Comparison of ENCODE assay signal across 33 mouse cellular contexts in the genomic region with DNA sequence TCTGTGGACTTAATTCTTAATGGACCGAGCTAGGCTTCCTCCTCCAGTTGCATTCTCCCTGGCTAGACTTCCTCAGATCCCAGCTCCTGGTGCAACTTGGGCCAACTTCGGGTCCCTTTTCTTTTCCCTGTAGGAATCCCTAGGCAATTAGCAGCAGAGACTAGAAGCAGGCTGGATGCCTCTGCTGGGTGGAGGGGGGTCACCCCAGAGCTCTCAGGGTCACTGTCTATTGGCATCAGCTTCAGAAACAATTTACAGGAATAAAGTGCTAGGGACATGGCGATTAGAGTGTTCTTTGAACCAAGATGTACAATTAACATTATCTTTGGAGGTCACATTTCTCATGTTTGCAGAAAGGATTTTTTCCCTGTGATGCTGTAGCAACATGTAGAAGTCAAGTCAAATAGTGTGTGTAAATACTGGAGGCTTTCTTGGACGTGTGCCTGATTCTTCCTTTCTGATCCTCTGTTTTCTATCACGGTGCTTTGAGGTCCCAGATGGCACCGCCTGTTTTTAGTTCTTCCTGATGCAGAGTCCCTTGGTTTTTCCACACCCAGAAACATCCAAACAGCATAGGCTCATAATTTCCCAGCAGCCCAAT. TPM values are rescaled to one million over a fixed set of nuclear protein-coding genes. Genes with fewer than 3 reads are reported as not detected.
DNase-seq lines count a peak whose midpoint lies in the region; ATAC-seq and TF ChIP-seq lines count a peak whose summit lies in the region.
"Had no signal": no experiment of that assay in that cellular context is flagged by ENCODE, and none has a peak within 500 bp of the region (broad histone marks: within the 10 kb centered on the region; RNA-seq: fewer than 3 reads in every experiment).

No protein-coding gene starts in this region.

- H3K4me3 ChIP-seq in lung, embryonic 15.5 days, result no peak overlapping the region
- H3K4me3 ChIP-seq in stomach, postnatal 0 days (ENCODE audit: low read depth, low read length), result no peak overlapping the region
- no peak overlapping the region for H3K4me3 ChIP-seq in forebrain, embryonic 11.5 days (ENCODE audit: low read depth, low read length)
- H3K4me3 ChIP-seq: embryonic facial prominence, embryonic 13.5 days; erythroblast, embryonic 14.5 days; forebrain, embryonic 12.5 days; hindbrain, embryonic 13.5 days; kidney, embryonic 15.5 days; left cerebral cortex, adult 2 months; limb, embryonic 13.5 days had no signal

- WGBS in lung, embryonic 15.5 days, result 30% methylated on average over 6 of the region's 6 CpGs
- WGBS in stomach, postnatal 0 days, result 33% methylated on average over 6 of the region's 6 CpGs
- 71% methylated on average over 6 of the region's 6 CpGs for WGBS in forebrain, embryonic 11.5 days

- no peaks in the 10 kb centered on the region for H3K27me3 ChIP-seq in lung, embryonic 15.5 days
- H3K27me3 ChIP-seq in stomach, postnatal 0 days (ENCODE audit: control insufficient read depth, insufficient read depth, low read length), result no peaks in the 10 kb centered on the region
- H3K27me3 ChIP-seq in forebrain, embryonic 11.5 days (ENCODE audit: control insufficient read depth, insufficient read depth, low read length), result 0 out of 2 replicates have a peak, but pooled peaks cover 2% of the 10 kb centered on the region
- H3K27me3 ChIP-seq: embryonic facial prominence, embryonic 13.5 days; hindbrain, embryonic 13.5 days had no signal

- DNase-seq in gastrocnemius, postnatal 25 days, result peak; percentile 8
- no peak for DNase-seq in gastrocnemius, postnatal 4 days (ENCODE audit: low spot score in 2 of 2)
- DNase-seq in lung, postnatal 25 days (ENCODE audit: low spot score), result no peak
- peak; percentile 9 for DNase-seq in testis, postnatal 14 days (ENCODE audit: low spot score)
- no peak for DNase-seq in testis, postnatal 10 days (ENCODE audit: low spot score)
- DNase-seq in stomach, postnatal 0 days (ENCODE audit: low spot score), result no peak
- DNase-seq in forebrain, embryonic 11.5 days (ENCODE audit: low spot score), result no peak
- DNase-seq: adrenal gland, adult 2 months; cerebellum, adult 11-12 months; cerebellum, adult 9-11 months; embryo, embryonic 11 days; forebrain, postnatal 0 days; gastrocnemius, postnatal 14 days; heart, postnatal 4 days; kidney, adult 18-20 months; kidney, postnatal 25 days; lung, postnatal 14 days; right cerebral cortex, adult 18-20 months; spleen, adult 18-20 months had no signal

- H3K9ac ChIP-seq in lung, embryonic 15.5 days, result no peak overlapping the region
- H3K9ac ChIP-seq in stomach, postnatal 0 days (ENCODE audit: low read length), result no peak overlapping the region
- H3K9ac ChIP-seq in forebrain, embryonic 11.5 days (ENCODE audit: low read length), result no peak overlapping the region
- H3K9ac ChIP-seq: embryonic facial prominence, embryonic 13.5 days; forebrain, embryonic 12.5 days; forebrain, postnatal 0 days; hindbrain, embryonic 13.5 days; kidney, embryonic 15.5 days; limb, embryonic 13.5 days; liver, embryonic 14.5 days had no signal

- TF ChIP-seq CTCF in stomach, postnatal 0 days (IDR thresholded peaks at IDR 0.05; ENCODE audit: low read depth), result no peak

- peak; percentile 73; the same call in 1 of the 2 replicates for ATAC-seq in lung, embryonic 15.5 days (ENCODE audit: borderline replicate concordance, extremely low read depth, low FRiP score, low TSS enrichment)
- no peak for ATAC-seq in stomach, postnatal 0 days (ENCODE audit: low FRiP score, low TSS enrichment)
- ATAC-seq in forebrain, embryonic 11.5 days (replicated peaks; ENCODE audit: low FRiP score), result no peak
- ATAC-seq: activated CD4-positive, CD25-positive, alpha-beta regulatory T cell, adult 4 months; forebrain, postnatal 0 days; midbrain, embryonic 16.5 days had no signal

- no peaks in the 10 kb centered on the region for H3K36me3 ChIP-seq in lung, embryonic 15.5 days
- H3K36me3 ChIP-seq in stomach, postnatal 0 days (ENCODE audit: control insufficient read depth, insufficient read depth, low read length), result no peaks in the 10 kb centered on the region
- H3K36me3 ChIP-seq in forebrain, embryonic 11.5 days (ENCODE audit: control insufficient read depth, insufficient read depth, low read length), result no peaks in the 10 kb centered on the region
- H3K36me3 ChIP-seq: embryonic facial prominence, embryonic 13.5 days; forebrain, embryonic 12.5 days; hindbrain, embryonic 13.5 days; kidney, embryonic 15.5 days; limb, embryonic 13.5 days had no signal

- no peak overlapping the region for H3K27ac ChIP-seq in lung, embryonic 15.5 days
- 0 out of 2 replicates have a peak overlapping the region, but pooled peaks have one; percentile 13 for H3K27ac ChIP-seq in stomach, postnatal 0 days (replicated peaks)
- no peak overlapping the region for H3K27ac ChIP-seq in forebrain, embryonic 11.5 days (ENCODE audit: low read depth, low read length)
- H3K27ac ChIP-seq: embryonic facial prominence, embryonic 13.5 days; forebrain, embryonic 12.5 days; hindbrain, embryonic 13.5 days; kidney, embryonic 15.5 days; left cerebral cortex, adult 2 months; limb, embryonic 13.5 days; liver, embryonic 14.5 days had no signal

- H3K9me3 ChIP-seq in lung, embryonic 15.5 days, result no peaks in the 10 kb centered on the region
- H3K9me3 ChIP-seq in stomach, postnatal 0 days (ENCODE audit: control insufficient read depth, low read length), result no peaks in the 10 kb centered on the region
- H3K9me3 ChIP-seq in forebrain, embryonic 11.5 days (ENCODE audit: control insufficient read depth, low read length), result no peaks in the 10 kb centered on the region
- H3K9me3 ChIP-seq: embryonic facial prominence, embryonic 13.5 days; forebrain, embryonic 12.5 days; hindbrain, embryonic 13.5 days; kidney, embryonic 15.5 days; limb, embryonic 13.5 days had no signal

- no peaks in the 10 kb centered on the region for H3K4me1 ChIP-seq in lung, embryonic 15.5 days
- no peaks in the 10 kb centered on the region for H3K4me1 ChIP-seq in stomach, postnatal 0 days (replicated peaks; ENCODE audit: control insufficient read depth, insufficient read depth)
- H3K4me1 ChIP-seq in forebrain, embryonic 11.5 days (replicated peaks; ENCODE audit: control insufficient read depth, insufficient read depth, low read length), result no peaks in the 10 kb centered on the region
- H3K4me1 ChIP-seq: embryonic facial prominence, embryonic 13.5 days; forebrain, embryonic 12.5 days; hindbrain, embryonic 13.5 days; kidney, embryonic 15.5 days; limb, embryonic 13.5 days had no signal

- no peak overlapping the region for H3K4me2 ChIP-seq in lung, embryonic 15.5 days
- no peak overlapping the region for H3K4me2 ChIP-seq in stomach, postnatal 0 days (replicated peaks; ENCODE audit: low read depth)
- H3K4me2 ChIP-seq in forebrain, embryonic 11.5 days (ENCODE audit: low read depth, low read length, severe bottlenecking), result no peak overlapping the region
- H3K4me2 ChIP-seq: embryonic facial prominence, embryonic 13.5 days; forebrain, embryonic 12.5 days; heart, embryonic 11.5 days; hindbrain, embryonic 13.5 days; kidney, embryonic 15.5 days; limb, embryonic 13.5 days; midbrain, embryonic 11.5 days had no signal

- TF ChIP-seq EP300 in stomach, postnatal 0 days (optimal IDR thresholded peaks at IDR 0.05), result no peak

RNA-seq across cellular contexts. Expression of a gene that starts 52.2 kb away (rescaled TPM):
- 10 to 100 TPM; 40.1 to 40.9 TPM for total RNA-seq in gastrocnemius, postnatal 25 days (2021)
- 100 to 1,000 TPM; 215 to 219 TPM for total RNA-seq in gastrocnemius, postnatal 4 days (2021)
- polyA plus RNA-seq in lung, embryonic 15.5 days (2015; fragmentation: Nextera tagmentation; extraction: Ambion mirVana), result 36.7 and 40.2 TPM in 2 replicates
- polyA plus RNA-seq in stomach, postnatal 0 days (2015; fragmentation: Nextera tagmentation; extraction: Ambion mirVana), result 23.1 and 25.0 TPM in 2 replicates
- 80.9 and 81.2 TPM in 2 replicates for polyA plus RNA-seq in forebrain, embryonic 11.5 days (2014; fragmentation: Nextera tagmentation; extraction: Ambion mirVana)
- total RNA-seq: neutrophil, adult 5-6 weeks had no signal

Comparison
In these comparisons a context has a peak if more than half of its experiments do, and no peak if none do; other contexts are left out.
1. DNase-seq: peak in gastrocnemius, postnatal 25 days (single experiment) and testis, postnatal 14 days (single experiment); none in gastrocnemius, postnatal 4 days (0 of 2), lung, postnatal 25 days (single experiment), testis, postnatal 10 days (single experiment), stomach, postnatal 0 days (single experiment) and forebrain, embryonic 11.5 days (single experiment).